Mouse (Mus musculus) adrenal gland, adult 10 weeks (tissue): ENCODE results near the gene Mob2. TPM values are rescaled to one million over a fixed set of nuclear protein-coding genes. Genes with fewer than 3 reads are reported as not detected.

Experiments
- polyA plus RNA-seq: library from polyadenylated mRNA; stranded (reverse); fragments of 350-450 nt; fragmentation: Illumina TruSeq; extraction: RNeasy Lipid Tissue Mini Kit (QIAGEN cat#74804); gene quantifications from one replicate; pipeline ENCODE4 v1.2.3, GENCODE M21; 2014; ENCODE audit warnings: low read depth, low replicate concordance

Mob2 gene
- 13.5 TPM for polyA plus RNA-seq

GRCm38 (mm10) chr7:142060931-142061565, at the start of gene Mob2:
Gene Mob2 (minus strand): TSS chr7:142061065.

GRCm38 (mm10) chr7:142095183-142095931, 34.5 kb upstream of the Mob2 start, which contains the start of gene Dusp8:
Gene Dusp8 (minus strand): TSS chr7:142095843.

Other genes with a start within 250 kb of the Mob2 start
- not detected for gene Muc5b, start 222.0 kb downstream of the Mob2 start, polyA plus RNA-seq
- gene Tollip, start 142.6 kb downstream of the Mob2 start, polyA plus RNA-seq: 55.3 TPM
- 0.35 TPM for gene Brsk2, start 111.3 kb downstream of the Mob2 start, polyA plus RNA-seq
- gene Dusp8, start 34.8 kb upstream of the Mob2 start, polyA plus RNA-seq: 2.4 TPM
- gene Gm45618, start 59.7 kb upstream of the Mob2 start, polyA plus RNA-seq: not detected
- not detected for gene Gm39115, start 75.0 kb upstream of the Mob2 start, polyA plus RNA-seq
- gene Gm45337, start 83.5 kb upstream of the Mob2 start, polyA plus RNA-seq: not detected
- gene Gm29735, start 96.0 kb upstream of the Mob2 start, polyA plus RNA-seq: not detected
- gene Gm4553, start 104.7 kb upstream of the Mob2 start, polyA plus RNA-seq: not detected
- gene Krtap5-2, start 114.9 kb upstream of the Mob2 start, polyA plus RNA-seq: not detected
- gene Gm10153, start 129.3 kb upstream of the Mob2 start, polyA plus RNA-seq: not detected
- gene Krtap5-3, start 140.3 kb upstream of the Mob2 start, polyA plus RNA-seq: not detected
- gene Gm7579, start 150.8 kb upstream of the Mob2 start, polyA plus RNA-seq: not detected
- gene Krtap5-5, start 168.9 kb upstream of the Mob2 start, polyA plus RNA-seq: not detected
- not detected for gene Gm40460, start 180.0 kb upstream of the Mob2 start, polyA plus RNA-seq
- gene Gm2431, start 197.3 kb upstream of the Mob2 start, polyA plus RNA-seq: not detected
- not detected for gene Gm4559, start 213.3 kb upstream of the Mob2 start, polyA plus RNA-seq
- gene Krtap5-1, start 236.1 kb upstream of the Mob2 start, polyA plus RNA-seq: not detected
- gene Krtap5-4, start 242.5 kb upstream of the Mob2 start, polyA plus RNA-seq: not detected